8 mouse cellular contexts compared by ENCODE assay signal in genomic region chr3:138197973-138198721, GRCm38 (mm10). TPM values are rescaled to one million over a fixed set of nuclear protein-coding genes. Genes with fewer than 3 reads are reported as not detected.
DNase-seq lines count a peak whose midpoint lies in the region; ATAC-seq and TF ChIP-seq lines count a peak whose summit lies in the region.

No protein-coding gene starts in this region.

- TF ChIP-seq RAD21 in MEL (IDR thresholded peaks at IDR 0.05; ENCODE audit: low read depth, low read length), result peak; percentile 94

- H3K4me2 ChIP-seq in lung, embryonic 14.5 days, result peak overlapping the region; percentile 49

- no peak for TF ChIP-seq POLR2A in MEL (IDR thresholded peaks at IDR 0.05; ENCODE audit: control insufficient read depth in 1 of 2, insufficient read depth in 1 of 2, low read depth in 1 of 2, low read length in 2 of 2, poor library complexity in 1 of 2)
- no peak for TF ChIP-seq POLR2A in cerebellum, adult 2 months (IDR thresholded peaks at IDR 0.05; ENCODE audit: borderline replicate concordance, insufficient read depth, low read length)
- TF ChIP-seq POLR2A in olfactory bulb, adult 2 months (IDR thresholded peaks at IDR 0.05; ENCODE audit: insufficient read depth, low read depth, low read length), result no peak

- peak; percentile 94 to 97 for ATAC-seq in hematopoietic stem cell, adult 5-6 weeks (replicated peaks in 1 of 2; ENCODE audit: insufficient read depth in 1 of 2, low FRiP score in 2 of 2, low TSS enrichment in 1 of 2, low read depth in 1 of 2, poor library complexity in 2 of 2, severe bottlenecking in 2 of 2)
- ATAC-seq in lung, embryonic 14.5 days (ENCODE audit: insufficient read depth), result peak; percentile 93

- H3K79me2 ChIP-seq in MEL (ENCODE audit: control insufficient read depth, insufficient read depth, low read length, poor library complexity), result no peaks in the 10 kb centered on the region

- H3K27ac ChIP-seq in MEL (ENCODE audit: control insufficient read depth, low read depth, low read length), result no peak overlapping the region
- H3K27ac ChIP-seq in cerebellum, adult 2 months (ENCODE audit: insufficient read depth, low read length), result no peak overlapping the region
- H3K27ac ChIP-seq in lung, embryonic 14.5 days (ENCODE audit: low read depth), result no peak overlapping the region
- H3K27ac ChIP-seq in olfactory bulb, adult 2 months (ENCODE audit: insufficient read depth, low read depth, low read length), result no peak overlapping the region

- peak overlapping the region in 1 of 2 experiments; percentile 17; a peak in 1 of 4 replicates for H3K4me3 ChIP-seq in MEL (ENCODE audit: control insufficient read depth in 1 of 2, insufficient read depth in 1 of 2, low read depth in 2 of 2, low read length in 2 of 2)
- H3K4me3 ChIP-seq in cerebellum, adult 2 months (replicated peaks; ENCODE audit: insufficient read depth, low read depth, low read length), result peak overlapping the region; percentile 49
- H3K4me3 ChIP-seq in lung, embryonic 14.5 days (ENCODE audit: low read depth, low read length), result peak overlapping the region; percentile 8; the same call in 1 of the 2 replicates
- peak overlapping the region; percentile 28 for H3K4me3 ChIP-seq in olfactory bulb, adult 2 months (ENCODE audit: insufficient read depth, low read depth, low read length)

- H3K27me3 ChIP-seq in MEL (ENCODE audit: control insufficient read depth in 1 of 2, insufficient read depth in 2 of 2, low read length in 2 of 2), result peaks cover 0 to 3% of the 10 kb centered on the region in 2 experiments; a peak in 1 of 4 replicates
- no peaks in the 10 kb centered on the region for H3K27me3 ChIP-seq in cerebellum, adult 2 months (ENCODE audit: control insufficient read depth, insufficient read depth, low read length)
- H3K27me3 ChIP-seq in lung, embryonic 14.5 days (ENCODE audit: insufficient read depth, low read length), result no peaks in the 10 kb centered on the region

- DNase-seq in MEL (ENCODE audit: low read depth, low spot score), result peak; percentile 91
- peak; percentile 76 to 85 for DNase-seq in cerebellum, adult 2 months
- peak; percentile 93 for DNase-seq in forelimb bud, embryonic 11.5 days (ENCODE audit: low read depth, low spot score)
- DNase-seq in layer of hippocampus, adult 8-10 months (ENCODE audit: low spot score in 2 of 2), result peak; percentile 75 to 93
- peak; percentile 99 for DNase-seq in lung, embryonic 14.5 days
- DNase-seq in thymus, adult 18-20 months, result peak; percentile 21 to 41

- TF ChIP-seq EP300 in MEL (IDR thresholded peaks at IDR 0.05; ENCODE audit: low read depth in 1 of 2, low read length in 2 of 2), result no peak

- H3K36me3 ChIP-seq in MEL (ENCODE audit: control insufficient read depth in 1 of 2, insufficient read depth in 2 of 2, low read length in 2 of 2), result no peaks in the 10 kb centered on the region
- H3K36me3 ChIP-seq in lung, embryonic 14.5 days (ENCODE audit: insufficient read depth), result no peaks in the 10 kb centered on the region

- H3K9me3 ChIP-seq in MEL (replicated peaks; ENCODE audit: insufficient read depth, low read length), result no peaks in the 10 kb centered on the region
- H3K9me3 ChIP-seq in lung, embryonic 14.5 days (ENCODE audit: low read depth, low read length), result no peaks in the 10 kb centered on the region

- H3K9ac ChIP-seq in MEL (ENCODE audit: control insufficient read depth, low read depth, low read length, poor library complexity, severe bottlenecking), result no peak overlapping the region
- peak overlapping the region; percentile 20; the same call in 1 of the 2 replicates for H3K9ac ChIP-seq in lung, embryonic 14.5 days

- WGBS in cerebellum, adult 2 months, result 21% methylated on average over 20 of the region's 20 CpGs
- WGBS in lung, embryonic 14.5 days, result 23% methylated on average over 20 of the region's 20 CpGs
- 18% methylated on average over 20 of the region's 20 CpGs for WGBS in olfactory bulb, adult 2 months

- H3K4me1 ChIP-seq in MEL (ENCODE audit: control insufficient read depth in 1 of 2, insufficient read depth in 2 of 2, low read length in 2 of 2), result no peaks in the 10 kb centered on the region
- H3K4me1 ChIP-seq in cerebellum, adult 2 months (ENCODE audit: control insufficient read depth, insufficient read depth, low read length), result no peaks in the 10 kb centered on the region
- H3K4me1 ChIP-seq in lung, embryonic 14.5 days (ENCODE audit: insufficient read depth), result no peaks in the 10 kb centered on the region
- H3K4me1 ChIP-seq in olfactory bulb, adult 2 months (ENCODE audit: control insufficient read depth, insufficient read depth, low read length), result no peaks in the 10 kb centered on the region

- TF ChIP-seq CTCF in MEL (IDR thresholded peaks at IDR 0.05 in 2 of 3, conservative IDR thresholded peaks at IDR 0.05 in 1 of 3; ENCODE audit: control insufficient read depth in 1 of 3, insufficient read depth in 1 of 3, low read depth in 2 of 3, low read length in 3 of 3, poor library complexity in 1 of 3, severe bottlenecking in 1 of 3), result peak; percentile 79 to 95 (median 88)
- peak; percentile 81 for TF ChIP-seq CTCF in cerebellum, adult 2 months (IDR thresholded peaks at IDR 0.05; ENCODE audit: borderline replicate concordance, insufficient read depth, low read depth, low read length)
- peak; percentile 97 for TF ChIP-seq CTCF in lung, embryonic 14.5 days (IDR thresholded peaks at IDR 0.05; ENCODE audit: low read depth)
- TF ChIP-seq CTCF in olfactory bulb, adult 2 months (IDR thresholded peaks at IDR 0.05; ENCODE audit: insufficient read depth, low read depth, low read length), result 0 out of 2 replicates have a peak, but pooled peaks have one; percentile 10

TF ChIP-seq in MEL, 35 proteins besides CTCF, POLR2A, EP300 and RAD21:
- TF ChIP-seq ZMIZ1 (IDR thresholded peaks at IDR 0.05; ENCODE audit: low read depth, low read length), result no peak
- TF ChIP-seq NRF1 (IDR thresholded peaks at IDR 0.05; ENCODE audit: insufficient read depth, low read depth, low read length, poor library complexity, severe bottlenecking), result peak; percentile 38; the same call in 1 of the 2 replicates
- TF ChIP-seq CHD2 (IDR thresholded peaks at IDR 0.05; ENCODE audit: low read length), result no peak
- peak; percentile 27; the same call in 1 of the 2 replicates for TF ChIP-seq SIN3A (IDR thresholded peaks at IDR 0.05; ENCODE audit: low read length)
- peak; percentile 76 for TF ChIP-seq ZC3H11A (IDR thresholded peaks at IDR 0.05; ENCODE audit: low read depth, low read length)
- no peak for TF ChIP-seq KAT2A (conservative IDR thresholded peaks at IDR 0.05; ENCODE audit: low read depth, low read length)
- no peak for TF ChIP-seq GATA1 (IDR thresholded peaks at IDR 0.05; ENCODE audit: low read depth, low read length)
- no peak for TF ChIP-seq RCOR1 (IDR thresholded peaks at IDR 0.05; ENCODE audit: low read depth, low read length)
- TF ChIP-seq ZNF384 (IDR thresholded peaks at IDR 0.05; ENCODE audit: low read depth, low read length), result 0 out of 2 replicates have a peak, but pooled peaks have one; percentile 12
- TF ChIP-seq CHD1 (IDR thresholded peaks at IDR 0.05; ENCODE audit: low read depth, low read length), result no peak
- peak; percentile 86 for TF ChIP-seq SMC3 (IDR thresholded peaks at IDR 0.05; ENCODE audit: low read depth, low read length)
- no peak for TF ChIP-seq POLR2AphosphoS5 (IDR thresholded peaks at IDR 0.05; ENCODE audit: borderline replicate concordance, low read depth, low read length)

RNA-seq across cellular contexts. Expression of gene 4930579F01Rik, which starts 4.5 kb away (rescaled TPM):
- total RNA-seq in MEL (2012; rRNA removed), result not detected in 2 replicates
- polyA plus RNA-seq in MEL (2012; ENCODE audit: insufficient read depth in 1 of 2, insufficient read length in 2 of 2, low read depth in 1 of 2, low replicate concordance in 2 of 2, missing spikeins in 1 of 2), result not detected
- not detected in 2 replicates for polyA plus RNA-seq in cerebellum, adult 2 months (2012; rRNA removed)
- not detected in 2 replicates for total RNA-seq in hematopoietic stem cell, adult 5-6 weeks (2017)
- total RNA-seq in layer of hippocampus, adult 8-10 months (2022), result not detected
- polyA plus RNA-seq in lung, embryonic 14.5 days (2014; fragmentation: Nextera tagmentation; extraction: Ambion mirVana), result 0.37 TPM in 1 of 2 replicates, not detected in the other
- not detected in 2 replicates for polyA plus RNA-seq in olfactory bulb, adult 2 months (2012; ENCODE audit: insufficient read depth, insufficient read length, low replicate concordance, missing spikeins)

RNA-seq across cellular contexts. Expression of gene Adh7, which starts 19.4 kb away (rescaled TPM):
- not detected in 2 replicates for total RNA-seq in MEL (2012; rRNA removed)
- not detected for polyA plus RNA-seq in MEL (2012; ENCODE audit: insufficient read depth in 1 of 2, insufficient read length in 2 of 2, low read depth in 1 of 2, low replicate concordance in 2 of 2, missing spikeins in 1 of 2)
- 0.05 TPM in 1 of 2 replicates, not detected in the other for polyA plus RNA-seq in cerebellum, adult 2 months (2012; rRNA removed)
- not detected in 2 replicates for total RNA-seq in hematopoietic stem cell, adult 5-6 weeks (2017)
- total RNA-seq in layer of hippocampus, adult 8-10 months (2022), result under 1 TPM in 3 of 4 experiments, not detected in 1; 0.13 to 0.27 (median 0.21) TPM
- polyA plus RNA-seq in lung, embryonic 14.5 days (2014; fragmentation: Nextera tagmentation; extraction: Ambion mirVana), result 0.30 and 0.55 TPM in 2 replicates
- not detected in 2 replicates for polyA plus RNA-seq in olfactory bulb, adult 2 months (2012; ENCODE audit: insufficient read depth, insufficient read length, low replicate concordance, missing spikeins)

RNA-seq across cellular contexts. Expression of gene Mttp, which starts 53.4 kb away (rescaled TPM):
- 2.5 and 2.7 TPM in 2 replicates for total RNA-seq in MEL (2012; rRNA removed)
- 1 to 10 TPM in 1 of 2 experiments, not detected in 1; 4.4 TPM for polyA plus RNA-seq in MEL (2012; ENCODE audit: insufficient read depth in 1 of 2, insufficient read length in 2 of 2, low read depth in 1 of 2, low replicate concordance in 2 of 2, missing spikeins in 1 of 2)
- 6.7 and 7.4 TPM in 2 replicates for polyA plus RNA-seq in cerebellum, adult 2 months (2012; rRNA removed)
- 3.9 and 4.3 TPM in 2 replicates for total RNA-seq in hematopoietic stem cell, adult 5-6 weeks (2017)
- total RNA-seq in layer of hippocampus, adult 8-10 months (2022), result 1 to 10 TPM; 6.5 to 9.3 (median 8.1) TPM
- polyA plus RNA-seq in lung, embryonic 14.5 days (2014; fragmentation: Nextera tagmentation; extraction: Ambion mirVana), result 6.8 and 6.9 TPM in 2 replicates
- not detected in 2 replicates for polyA plus RNA-seq in olfactory bulb, adult 2 months (2012; ENCODE audit: insufficient read depth, insufficient read length, low replicate concordance, missing spikeins)

RNA-seq across cellular contexts. Expression of gene Trmt10a, which starts 54.9 kb away (rescaled TPM):
- 9.7 and 12.1 TPM in 2 replicates for total RNA-seq in MEL (2012; rRNA removed)
- polyA plus RNA-seq in MEL (2012; ENCODE audit: insufficient read depth in 1 of 2, insufficient read length in 2 of 2, low read depth in 1 of 2, low replicate concordance in 2 of 2, missing spikeins in 1 of 2), result 10 to 100 TPM in 1 of 2 experiments, not detected in 1; 18.1 TPM
- polyA plus RNA-seq in cerebellum, adult 2 months (2012; rRNA removed), result 5.8 and 6.0 TPM in 2 replicates
- 19.1 and 27.1 TPM in 2 replicates for total RNA-seq in hematopoietic stem cell, adult 5-6 weeks (2017)
- 1 to 10 TPM; 2.9 to 9.7 (median 4.0) TPM for total RNA-seq in layer of hippocampus, adult 8-10 months (2022)
- 13.8 and 14.2 TPM in 2 replicates for polyA plus RNA-seq in lung, embryonic 14.5 days (2014; fragmentation: Nextera tagmentation; extraction: Ambion mirVana)
- not detected in 2 replicates for polyA plus RNA-seq in olfactory bulb, adult 2 months (2012; ENCODE audit: insufficient read depth, insufficient read length, low replicate concordance, missing spikeins)

Comparison
In these comparisons a context has a peak if more than half of its experiments do, and no peak if none do; other contexts are left out.
1. DNase-seq: peak in every context shown above with its lines; median percentile 99 in lung, embryonic 14.5 days; 93 in forelimb bud, embryonic 11.5 days; 91 in MEL; 84 in layer of hippocampus, adult 8-10 months; 80 in cerebellum, adult 2 months; 31 in thymus, adult 18-20 months.
2. CTCF ChIP-seq: peak in every context shown above with its lines; median percentile 97 in lung, embryonic 14.5 days; 88 in MEL; 81 in cerebellum, adult 2 months; 10 in olfactory bulb, adult 2 months.